Mouse (Mus musculus) kidney, adult 2 months (tissue): ENCODE results near the gene Slamf6. TPM values are rescaled to one million over a fixed set of nuclear protein-coding genes. Genes with fewer than 3 reads are reported as not detected.

Experiments used
- DNase-seq: peaks from one replicate; pipeline ENCODE4 v3.0.0; 2021
- H3K27ac ChIP-seq: fragments of 200-500 bp; 2 replicates; pipeline ENCODE4 v1.5.1; 2012; ENCODE audit warnings: low read depth, low read length, control low read depth, inconsistent platforms; ENCODE audit not compliant: insufficient read depth
- H3K27me3 ChIP-seq: fragments of 200-500 bp; replicated peaks from 2 replicates; pipeline ENCODE4 v1.6.1; 2012; ENCODE audit warnings: mild to moderate bottlenecking, moderate library complexity, low read length, inconsistent platforms; ENCODE audit not compliant: control insufficient read depth, insufficient read depth
- H3K36me3 ChIP-seq: fragments of 200-500 bp; 2 replicates; pipeline ENCODE4 v1.6.1; 2012; ENCODE audit warnings: mild to moderate bottlenecking, moderate library complexity, low read length, inconsistent platforms; ENCODE audit not compliant: control insufficient read depth, insufficient read depth
- H3K4me1 ChIP-seq: fragments of 200-500 bp; 2 replicates; pipeline ENCODE4 v1.6.1; 2011; ENCODE audit warnings: low read length; ENCODE audit not compliant: control insufficient read depth, insufficient read depth
- H3K4me3 ChIP-seq: fragments of 200-500 bp; 2 replicates; pipeline ENCODE4 v1.5.1; 2011; ENCODE audit warnings: mild to moderate bottlenecking, low read depth, low read length, control low read depth; ENCODE audit not compliant: insufficient read depth
- CTCF ChIP-seq: fragments of 200-500 bp; conservative IDR thresholded peaks from 2 replicates; pipeline ENCODE4 v1.5.1; 2011; ENCODE audit warnings: low read depth, mild to moderate bottlenecking, control low read depth, low read length, moderate library complexity, mixed read lengths; ENCODE audit not compliant: insufficient read depth, insufficient read length
- POLR2A ChIP-seq: fragments of 200-500 bp; IDR thresholded peaks from one replicate; pipeline ENCODE4 v1.6.1; 2011; ENCODE audit warnings: low read depth, low read length, control low read depth
- WGBS: fragments of 180-500 bp; shearing (Covaris S2); methylation state at CpG from one replicate; pipeline ENCODE4 v1.1.7; 2018; 5-methylcytosine and 5-hydroxymethylcytosine counted together
- polyA plus RNA-seq: library from polyadenylated mRNA; depleted of rRNA; stranded (reverse); fragments of >200 nt; gene quantifications from 2 replicates; pipeline ENCODE4 v1.2.3, GENCODE M21; 2012; rRNA removed

The Slamf6 gene
- polyA plus RNA-seq, 1 experiment, result 1.4 TPM

GRCm38 (mm10) chr1:171998820-171999597 lies 81.7 kb downstream of the Slamf6 start:
- 88% methylated on average over 13 of the region's 13 CpGs for WGBS
- H3K36me3 ChIP-seq, result no peaks in the 10 kb centered on the region
- H3K27ac ChIP-seq, result no peak overlapping the region
- no peak overlapping the region for H3K4me3 ChIP-seq
- TF ChIP-seq CTCF (no peak), POLR2A (no peak)
- H3K4me1 ChIP-seq, result no peaks in the 10 kb centered on the region
- no peaks in the 10 kb centered on the region for H3K27me3 ChIP-seq
- no peak for DNase-seq

- Histone ChIP-seq H3K27me3 (no peaks in the 10 kb centered on the region), H3K27ac (no peak overlapping the region), H3K36me3 (no peaks in the 10 kb centered on the region), H3K4me3 (no peak overlapping the region), H3K4me1 (no peaks in the 10 kb centered on the region)
- WGBS, result 55% methylated on average over 3 of the region's 3 CpGs
- peak; percentile 71 for TF ChIP-seq CTCF
- no peak for TF ChIP-seq POLR2A
- DNase-seq, result peak; percentile 28
Measured at GRCm38 (mm10) chr1:172000641-172001040, 83.3 kb downstream of the Slamf6 start.

GRCm38 (mm10) chr1:172001665-172002064 lies 84.3 kb downstream of the Slamf6 start:
- Histone ChIP-seq H3K27me3 (no peaks in the 10 kb centered on the region), H3K4me3 (no peak overlapping the region), H3K27ac (no peak overlapping the region), H3K4me1 (no peaks in the 10 kb centered on the region), H3K36me3 (no peaks in the 10 kb centered on the region)
- 84% methylated on average over 12 of the region's 12 CpGs for WGBS
- no peak for DNase-seq
- TF ChIP-seq POLR2A (no peak), CTCF (no peak)

Other genes with a start within 250 kb of the Slamf6 start
- gene Cd48, start 235.5 kb upstream of the Slamf6 start, polyA plus RNA-seq, result 2.7 and 4.3 TPM in 2 replicates
- gene Slamf1, start 150.4 kb upstream of the Slamf6 start, polyA plus RNA-seq, result 0.03 and 0.28 TPM in 2 replicates
- gene Cd84, start 77.8 kb upstream of the Slamf6 start, polyA plus RNA-seq, result 0.30 and 0.92 TPM in 2 replicates
- 0.05 and 0.11 TPM in 2 replicates for gene Gm10521, start 21.9 kb upstream of the Slamf6 start, polyA plus RNA-seq
- 2.9 and 3.3 TPM in 2 replicates for gene Vangl2, start 110.9 kb downstream of the Slamf6 start, polyA plus RNA-seq
- not detected in 2 replicates for gene Nhlh1, start 140.1 kb downstream of the Slamf6 start, polyA plus RNA-seq
- 60.4 and 74.9 TPM in 2 replicates for gene Copa, start 165.0 kb downstream of the Slamf6 start, polyA plus RNA-seq
- gene Ncstn, start 165.3 kb downstream of the Slamf6 start, polyA plus RNA-seq, result 94.0 and 98.3 TPM in 2 replicates
- 110 and 125 TPM in 2 replicates for gene Pex19, start 209.2 kb downstream of the Slamf6 start, polyA plus RNA-seq
- 93.4 and 95.1 TPM in 2 replicates for gene Dcaf8, start 230.6 kb downstream of the Slamf6 start, polyA plus RNA-seq